Mouse (Mus musculus) ovary, postnatal 36 days (tissue): ENCODE data around the gene Doc2b.
A peak's percentile ranks its signal among the peaks of the same experiment; 100 is the strongest.

Experiments
- DNase-seq: peaks from one replicate; pipeline ENCODE4 v3.0.0; 2022; ENCODE audit warnings: low spot score, mixed read lengths

Doc2b gene

DNA sequence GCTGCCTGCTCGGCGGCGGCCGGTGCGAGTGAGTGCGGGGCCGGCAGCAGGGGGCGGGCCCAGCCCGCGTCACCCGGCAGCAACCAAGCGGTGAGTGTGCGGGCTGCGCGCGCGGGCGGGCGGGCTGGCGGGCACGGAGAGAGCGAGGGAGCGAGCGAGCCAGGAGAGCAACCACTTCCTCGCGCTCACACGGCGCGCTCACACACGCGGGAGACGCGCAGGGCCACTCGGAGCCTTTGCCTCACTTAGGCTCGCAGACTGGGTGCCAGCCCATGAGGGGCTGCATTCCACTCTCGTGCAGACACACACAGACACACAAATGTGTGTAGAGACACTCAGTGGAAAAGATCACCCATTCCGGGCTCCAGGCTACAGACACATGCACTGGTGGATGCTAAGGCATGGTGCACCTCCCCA, at the start of gene Doc2b:
TSS of gene Doc2b (minus strand) at position 21 of the 417 bp plus-strand sequence.
- peak; percentile 70 for DNase-seq

GRCm38 (mm10) chr11:75842904-75843619, 47.2 kb upstream of the Doc2b start:
- no peak for DNase-seq

DNA sequence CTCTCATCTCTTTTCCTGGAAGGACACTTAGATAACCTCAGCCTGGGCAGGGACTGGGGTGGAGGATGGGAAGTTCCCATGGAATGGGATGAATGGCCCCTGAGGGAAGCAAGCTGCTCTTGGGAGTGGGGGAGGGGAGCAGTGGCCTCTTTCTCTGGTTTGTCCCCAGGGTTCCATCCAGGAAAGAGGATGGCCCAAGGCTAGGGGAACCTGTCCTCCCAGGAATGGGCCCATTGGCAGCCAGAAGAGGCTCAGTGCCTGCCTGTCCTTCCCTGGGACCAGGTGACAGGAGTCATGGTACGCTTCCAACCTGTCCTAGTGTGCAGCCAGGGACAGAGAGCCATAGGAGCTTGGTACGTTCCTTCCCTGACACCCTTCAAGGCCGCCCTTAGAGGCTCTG, 45.7 kb upstream of the Doc2b start:
- DNase-seq = no peak

GRCm38 (mm10) chr11:75839536-75840430, 43.9 kb upstream of the Doc2b start:
- DNase-seq = no peak

DNA sequence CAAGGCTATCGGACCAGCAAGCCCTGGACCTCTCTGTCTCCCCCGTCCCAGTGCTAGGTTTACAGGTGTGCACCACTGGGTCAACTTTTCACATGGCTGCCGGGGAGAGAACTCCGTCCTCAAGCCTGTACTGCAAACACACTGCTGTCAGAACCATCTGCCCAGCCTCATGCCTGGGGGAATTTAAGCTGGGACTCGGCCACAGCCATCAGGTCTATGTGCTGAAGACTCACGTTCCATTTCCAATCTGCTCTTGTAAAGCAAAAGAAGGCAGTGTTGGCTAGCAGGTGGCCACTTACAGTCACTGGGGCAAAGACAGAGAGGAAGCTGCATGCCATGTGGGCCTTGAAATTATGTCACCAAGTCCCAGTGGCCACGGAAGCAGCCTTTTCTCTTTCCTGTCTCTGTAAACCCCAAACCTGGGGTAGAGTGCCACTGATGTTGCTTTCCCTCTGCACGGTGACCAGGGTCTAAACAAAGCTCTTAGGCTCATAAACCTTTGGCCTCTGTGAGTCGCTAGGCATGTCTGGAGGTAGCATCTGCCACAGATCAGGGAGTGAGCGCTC, 43.1 kb upstream of the Doc2b start:
- no peak for DNase-seq

GRCm38 (mm10) chr11:75836240-75836610, 40.4 kb upstream of the Doc2b start:
- DNase-seq = no peak

GRCm38 (mm10) chr11:75835587-75836239, 39.9 kb upstream of the Doc2b start:
- DNase-seq = no peak

DNA sequence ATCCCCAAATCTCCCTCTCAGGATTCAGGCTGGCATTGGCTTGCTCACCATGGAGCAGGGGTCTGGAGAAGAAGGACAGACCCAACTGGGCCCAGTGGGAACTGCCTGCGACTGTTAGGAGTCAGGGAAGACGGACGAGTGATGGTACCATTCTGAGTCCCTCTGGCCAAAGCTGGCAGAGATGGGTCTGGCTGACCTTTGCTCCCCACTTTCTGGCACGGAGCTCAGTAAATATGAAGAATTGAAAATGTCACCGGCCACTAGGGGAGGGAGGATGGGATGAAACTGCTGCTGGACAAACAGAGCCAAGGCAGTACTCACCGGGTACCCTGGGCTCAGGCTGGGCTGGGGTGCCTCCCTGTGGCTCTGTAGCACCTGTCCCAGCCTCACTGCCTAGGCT, 37.2 kb upstream of the Doc2b start:
- DNase-seq = no peak

DNA sequence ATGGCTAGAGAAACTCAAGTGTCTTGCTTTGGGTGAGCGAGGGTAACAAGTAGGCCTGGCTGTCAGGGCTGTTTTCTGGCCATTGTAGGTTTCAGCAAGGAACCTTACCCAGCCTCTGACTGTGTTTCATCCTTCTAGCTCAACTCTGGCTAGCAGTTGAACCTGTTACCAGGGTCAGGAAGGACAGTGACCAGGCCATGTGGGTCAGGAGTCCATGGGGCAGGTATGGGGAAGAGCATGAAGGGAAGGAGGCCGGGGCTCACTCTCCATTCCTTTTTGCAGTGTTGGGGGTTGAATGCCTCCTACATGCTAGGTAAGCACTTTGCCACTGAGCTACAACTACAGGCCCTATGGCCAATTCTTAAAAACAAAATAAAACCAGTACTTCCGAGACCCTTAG, 34.5 kb upstream of the Doc2b start:
- no peak for DNase-seq

DNA sequence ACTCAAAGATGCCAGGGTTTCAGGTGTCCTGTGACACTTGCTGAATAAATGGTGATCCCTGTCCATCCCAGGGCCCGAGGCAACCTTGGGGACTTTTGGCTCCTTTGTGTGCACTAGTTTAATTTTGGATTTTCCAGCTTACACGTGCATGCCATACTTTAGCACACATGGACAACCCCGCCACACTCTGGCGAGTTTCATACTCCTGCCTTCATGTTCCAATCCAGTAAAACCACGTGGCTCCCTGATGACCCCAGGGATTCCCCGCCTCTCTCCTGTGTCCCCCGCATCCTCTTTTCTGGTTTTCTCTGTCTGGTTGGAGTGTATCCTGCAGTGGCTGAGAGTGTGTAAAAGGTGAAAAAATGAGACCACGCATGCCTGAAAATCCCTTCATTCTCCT, 31.6 kb upstream of the Doc2b start:
- no peak for DNase-seq

- DNase-seq = peak; percentile 63
Measured at GRCm38 (mm10) chr11:75823506-75823905, 27.7 kb upstream of the Doc2b start.

DNA sequence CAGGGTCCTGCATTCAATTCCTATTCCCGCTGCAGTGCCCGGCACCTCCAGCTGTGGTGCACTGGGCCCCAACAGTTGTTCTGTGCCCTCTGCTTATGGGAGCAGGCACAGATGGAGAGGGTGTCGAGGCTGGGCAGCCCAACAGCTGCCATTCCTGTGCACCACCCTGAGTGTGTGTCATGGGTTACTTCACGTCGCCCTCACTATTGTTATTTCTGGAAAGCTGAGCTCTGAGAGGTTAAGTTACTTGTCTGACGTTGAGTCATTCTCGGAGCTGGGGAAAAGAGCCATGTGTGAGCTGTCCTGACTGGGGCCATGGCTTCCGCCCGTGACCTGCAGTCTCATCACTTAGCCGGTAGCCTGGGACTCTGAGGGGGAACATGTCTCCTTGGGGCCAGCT, 17.2 kb upstream of the Doc2b start:
- DNase-seq = peak; percentile 41

GRCm38 (mm10) chr11:75811900-75812299, 16.1 kb upstream of the Doc2b start:
- DNase-seq = peak; percentile 98

DNA sequence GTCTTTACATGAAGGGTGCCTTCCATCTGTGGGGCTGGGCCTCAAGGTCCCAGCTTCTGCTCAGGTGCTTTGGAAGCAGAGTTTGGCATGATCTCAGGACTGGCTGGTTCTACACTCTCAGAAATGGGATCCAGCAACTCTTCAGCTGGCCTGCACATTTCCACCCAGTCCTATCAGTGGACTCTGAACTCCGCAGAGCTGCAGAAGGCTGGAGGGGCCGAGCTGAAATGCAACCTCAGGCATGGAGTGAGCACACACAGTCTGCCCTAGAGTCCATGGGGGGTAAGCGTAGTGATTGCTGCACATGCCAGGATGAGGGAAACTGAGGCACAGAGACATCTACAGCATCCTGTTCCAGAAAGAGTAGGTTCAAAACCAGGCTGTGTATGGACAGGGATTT, 14.7 kb upstream of the Doc2b start:
- no peak for DNase-seq

DNA sequence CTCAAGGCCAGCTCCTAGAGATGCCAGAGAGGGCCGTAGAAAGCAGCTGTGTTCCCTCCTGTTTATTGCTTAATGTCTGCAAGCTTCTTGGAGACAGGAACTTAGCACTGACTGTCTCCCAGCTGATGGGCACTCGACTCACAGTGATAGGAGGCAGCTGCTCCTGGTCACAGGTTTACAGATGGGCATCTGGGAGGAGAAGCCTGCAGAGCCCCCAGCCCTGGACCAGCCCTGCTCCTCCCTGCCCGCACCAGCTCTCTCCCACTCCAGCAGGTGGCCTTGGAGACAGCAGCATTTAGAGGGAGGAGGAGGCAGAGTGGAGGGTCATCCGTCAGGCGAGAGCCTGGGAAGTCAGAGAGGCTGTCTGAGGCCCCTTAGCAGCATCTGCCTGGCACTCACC, 11.6 kb upstream of the Doc2b start:
- DNase-seq = peak; percentile 62

DNA sequence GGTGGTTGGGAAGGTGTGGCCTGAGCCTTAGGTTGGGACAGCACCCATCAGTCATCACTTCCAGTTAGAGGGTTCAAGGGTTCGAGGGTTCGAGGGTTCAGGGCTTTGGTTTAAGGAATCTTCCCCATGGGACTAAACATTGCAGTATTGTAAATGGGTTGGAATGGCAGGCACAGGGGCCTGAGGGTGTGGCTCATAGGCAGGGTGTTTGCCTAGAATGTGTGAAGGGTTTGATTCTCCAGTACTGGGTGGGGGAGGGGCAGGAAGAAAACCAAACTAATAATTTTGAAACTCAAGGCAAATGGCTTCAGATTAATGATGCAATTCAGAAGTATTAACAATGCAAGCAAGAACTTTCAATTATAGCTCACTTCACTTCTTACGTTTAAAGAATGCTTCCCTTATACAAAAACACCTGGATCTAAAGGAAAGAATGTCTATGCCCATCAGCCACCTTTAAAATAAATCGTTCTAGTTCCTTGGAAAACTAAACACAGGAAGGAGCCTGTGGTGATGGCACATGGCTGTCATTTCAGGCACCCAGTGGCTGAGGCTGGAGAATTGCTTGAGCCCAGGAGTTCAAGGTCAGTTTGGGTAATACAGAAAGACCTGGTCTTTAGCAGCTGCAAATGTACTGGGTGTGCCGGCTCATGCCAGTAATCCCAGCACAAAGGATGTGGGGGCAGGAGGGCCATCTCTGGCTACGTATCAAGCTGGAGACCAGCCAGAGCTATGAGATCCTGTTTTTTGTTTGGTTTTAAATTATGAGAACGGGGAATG, 6.1 kb upstream of the Doc2b start:
- no peak for DNase-seq

DNA sequence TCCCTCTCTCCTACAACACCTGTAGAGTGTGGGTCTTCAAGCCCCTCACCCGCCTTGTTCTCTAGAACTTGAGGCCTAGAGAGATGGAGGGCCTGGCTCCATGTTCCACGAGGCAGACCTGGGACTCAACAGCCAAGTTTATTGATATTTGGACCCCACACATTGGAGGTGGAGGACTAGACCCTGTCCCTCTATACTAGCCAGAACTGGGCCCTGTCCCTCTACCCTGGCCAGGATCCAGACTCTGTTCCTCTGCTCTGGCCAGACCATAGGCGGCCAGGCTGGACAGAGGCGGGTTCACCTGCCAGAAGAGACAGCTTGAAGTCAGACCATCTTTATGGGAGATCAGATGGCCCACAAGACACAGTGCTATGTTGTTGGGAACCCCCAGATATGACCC, 5.5 kb upstream of the Doc2b start:
- DNase-seq = no peak

- peak; percentile 60 for DNase-seq
Measured at GRCm38 (mm10) chr11:75796536-75797246, 842 bp upstream of the Doc2b start.

GRCm38 (mm10) chr11:75795321-75795636, 570 bp downstream of the Doc2b start:
- DNase-seq = peak; percentile 53

DNA sequence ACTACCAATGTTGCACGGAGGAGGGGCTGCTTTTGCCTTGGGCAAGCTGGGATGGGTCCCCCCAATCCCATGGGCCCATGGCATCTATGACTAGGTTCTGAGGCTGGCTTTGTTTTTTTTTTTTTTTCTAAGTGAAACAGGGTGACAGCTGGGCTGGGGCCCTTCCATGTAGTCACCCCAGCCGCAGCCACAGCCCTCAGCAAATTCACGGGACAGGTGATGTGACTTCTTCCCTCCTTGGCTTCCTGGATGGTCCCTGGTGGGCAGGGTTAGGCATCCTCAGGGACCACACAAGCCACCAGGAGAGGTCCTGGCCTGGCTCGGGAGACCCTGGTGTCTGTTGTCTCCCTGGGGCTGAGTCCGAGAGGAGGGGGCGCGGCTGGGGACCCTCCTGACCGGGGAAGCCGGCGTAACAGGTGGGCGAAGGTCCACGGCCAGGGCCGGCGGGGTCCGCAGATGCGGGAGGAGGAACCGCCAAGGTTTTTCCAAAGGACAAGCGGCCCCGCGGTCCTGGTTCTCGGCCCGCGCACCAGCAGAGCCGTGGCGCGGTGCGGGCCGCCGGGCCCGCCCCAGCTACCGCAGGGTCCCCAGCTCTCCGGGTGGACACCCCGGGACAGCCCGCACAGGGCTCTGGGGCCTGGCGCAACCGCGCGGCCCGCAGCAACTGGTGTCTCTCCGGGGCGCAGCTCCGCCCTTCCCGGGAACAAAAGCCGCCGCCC, 1.1 kb downstream of the Doc2b start:
- DNase-seq = no peak

DNA sequence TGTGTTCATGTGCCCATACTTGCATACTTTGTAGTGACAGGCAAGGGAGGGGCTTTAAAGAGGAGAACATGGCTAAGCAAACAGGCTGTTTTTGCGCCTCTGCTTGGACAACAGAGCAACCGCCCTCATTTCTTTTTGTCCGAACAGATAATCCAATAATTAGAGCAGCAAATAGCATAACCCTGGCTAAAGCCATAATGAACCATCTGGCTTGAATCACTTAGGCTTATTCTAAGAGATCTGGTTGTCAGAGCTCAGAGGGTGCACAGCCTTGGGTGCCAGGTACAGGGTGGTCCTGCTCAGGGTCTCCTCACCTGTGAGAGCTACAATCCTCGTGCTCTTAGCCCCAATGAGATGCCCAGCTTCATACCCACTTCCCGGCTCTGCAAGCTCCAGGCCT, 2.5 kb downstream of the Doc2b start:
- DNase-seq = no peak
